Mouse (Mus musculus): ENCODE results near the gene Clec12b.

Gene Clec12b

GRCm38 (mm10) chr6:129385774-129386173 is at the start of gene Clec12b:
Gene Clec12b, minus strand, starts transcription at chr6:129385874.
- DNase-seq (ENCODE audit: low spot score in 2 of 2) = no peak

GRCm38 (mm10) chr6:129434239-129434638 is 48.6 kb upstream of the Clec12b start:
- DNase-seq (ENCODE audit: low spot score in 2 of 2) = peak in 1 of 2 experiments; percentile 11

GRCm38 (mm10) chr6:129427281-129427680 is 41.6 kb upstream of the Clec12b start:
- no peak for DNase-seq (ENCODE audit: low spot score in 2 of 2)

- DNase-seq (ENCODE audit: low spot score in 2 of 2) = no peak
Observed at GRCm38 (mm10) chr6:129425812-129426211, 40.1 kb upstream of the Clec12b start.

- no peak for DNase-seq (ENCODE audit: low spot score in 2 of 2)
Observed at GRCm38 (mm10) chr6:129425217-129425616, 39.5 kb upstream of the Clec12b start.

- peak; percentile 39 to 82 for DNase-seq (ENCODE audit: low spot score in 2 of 2)
Observed at GRCm38 (mm10) chr6:129423734-129424072, 38.0 kb upstream of the Clec12b start.

GRCm38 (mm10) chr6:129423040-129423733 is 37.5 kb upstream of the Clec12b start:
- no peak for DNase-seq (ENCODE audit: low spot score in 2 of 2)

- no peak for DNase-seq (ENCODE audit: low spot score in 2 of 2)
Observed at GRCm38 (mm10) chr6:129422311-129422710, 36.6 kb upstream of the Clec12b start.

GRCm38 (mm10) chr6:129414177-129414576 is 28.5 kb upstream of the Clec12b start:
- DNase-seq (ENCODE audit: low spot score in 2 of 2) = no peak

- no peak for DNase-seq (ENCODE audit: low spot score in 2 of 2)
Observed at GRCm38 (mm10) chr6:129408562-129408961, 22.9 kb upstream of the Clec12b start, which contains the start of gene Clec9a. Gene Clec9a, plus strand, starts transcription at chr6:129408862.

GRCm38 (mm10) chr6:129407324-129407723 is 21.6 kb upstream of the Clec12b start:
- DNase-seq (ENCODE audit: low spot score in 2 of 2) = no peak

GRCm38 (mm10) chr6:129405999-129406398 is 20.3 kb upstream of the Clec12b start:
- DNase-seq (ENCODE audit: low spot score in 2 of 2) = no peak

- DNase-seq (ENCODE audit: low spot score in 2 of 2) = no peak
Observed at GRCm38 (mm10) chr6:129403391-129403790, 17.7 kb upstream of the Clec12b start.

- DNase-seq (ENCODE audit: low spot score in 2 of 2) = no peak
Observed at GRCm38 (mm10) chr6:129402404-129402803, 16.7 kb upstream of the Clec12b start.

- DNase-seq (ENCODE audit: low spot score in 2 of 2) = no peak
Observed at GRCm38 (mm10) chr6:129399945-129400344, 14.3 kb upstream of the Clec12b start.

- DNase-seq (ENCODE audit: low spot score in 2 of 2) = no peak
Observed at GRCm38 (mm10) chr6:129396997-129397396, 11.3 kb upstream of the Clec12b start, which contains the start of gene Clec1b. Gene Clec1b, plus strand, starts transcription at chr6:129397297.

GRCm38 (mm10) chr6:129393732-129394131 is 8.1 kb upstream of the Clec12b start:
- no peak for DNase-seq (ENCODE audit: low spot score in 2 of 2)

- no peak for DNase-seq (ENCODE audit: low spot score in 2 of 2)
Observed at GRCm38 (mm10) chr6:129393087-129393720, 7.5 kb upstream of the Clec12b start.

- DNase-seq (ENCODE audit: low spot score in 2 of 2) = no peak
Observed at GRCm38 (mm10) chr6:129385000-129385399, 674 bp downstream of the Clec12b start.

GRCm38 (mm10) chr6:129383466-129383865 is 2.2 kb downstream of the Clec12b start:
- DNase-seq (ENCODE audit: low spot score in 2 of 2) = no peak

GRCm38 (mm10) chr6:129381736-129382135 is 3.9 kb downstream of the Clec12b start:
- no peak for DNase-seq (ENCODE audit: low spot score in 2 of 2)

- no peak for DNase-seq (ENCODE audit: low spot score in 2 of 2)
Observed at GRCm38 (mm10) chr6:129380454-129380853, 5.2 kb downstream of the Clec12b start.

- DNase-seq (ENCODE audit: low spot score in 2 of 2) = no peak
Observed at GRCm38 (mm10) chr6:129374937-129375471, 10.7 kb downstream of the Clec12b start.

Data from left cerebral cortex, adult 9 months (tissue).